Mouse (Mus musculus) layer of hippocampus, postnatal 36 days (tissue): ENCODE results near the gene Olfr211. TPM values are rescaled to one million over a fixed set of nuclear protein-coding genes. Genes with fewer than 3 reads are reported as not detected.
"Not testable (repeated sequence)": the region's sequence is repeated elsewhere in the genome, so short reads cannot be mapped to it uniquely, and the experiment has no call there.

ENCODE experiments used
- DNase-seq, 2 experiments: peaks; one replicate each; pipeline ENCODE4 v3.0.0; 2022
- total RNA-seq, 2 experiments: library from RNA; stranded (reverse); gene quantifications; 2 replicates each; pipeline ENCODE4 v1.2.3; 2021

Olfr211 gene
- not detected for total RNA-seq

- no peak for DNase-seq
Measured at GRCm38 (mm10) chr6:116488791-116489190, at the start of gene Olfr211. Olfr211 (plus strand) TSS chr6:116489091.

- no peak for DNase-seq
Measured at GRCm38 (mm10) chr6:116439531-116439930, 49.4 kb upstream of the Olfr211 start.

GRCm38 (mm10) chr6:116440447-116440846 lies 48.4 kb upstream of the Olfr211 start:
- no peak for DNase-seq

- no peak for DNase-seq
Measured at GRCm38 (mm10) chr6:116440849-116441248, 48.0 kb upstream of the Olfr211 start.

GRCm38 (mm10) chr6:116455781-116456180 lies 33.1 kb upstream of the Olfr211 start:
- DNase-seq = no peak

GRCm38 (mm10) chr6:116456482-116456881 lies 32.4 kb upstream of the Olfr211 start:
- no peak for DNase-seq

GRCm38 (mm10) chr6:116458728-116459127 lies 30.2 kb upstream of the Olfr211 start:
- no peak for DNase-seq

- no peak for DNase-seq
Measured at GRCm38 (mm10) chr6:116459232-116459631, 29.7 kb upstream of the Olfr211 start.

GRCm38 (mm10) chr6:116460544-116461283 lies 28.2 kb upstream of the Olfr211 start, which contains the start of gene Alox5:
Alox5 (minus strand) TSS chr6:116461178.
- no peak for DNase-seq

- DNase-seq = no peak
Measured at GRCm38 (mm10) chr6:116468081-116468480, 20.8 kb upstream of the Olfr211 start.

- no peak for DNase-seq
Measured at GRCm38 (mm10) chr6:116485081-116485480, 3.8 kb upstream of the Olfr211 start.

- no peak for DNase-seq
Measured at GRCm38 (mm10) chr6:116486833-116487232, 2.1 kb upstream of the Olfr211 start.

GRCm38 (mm10) chr6:116493742-116494141 lies 4.9 kb downstream of the Olfr211 start:
- DNase-seq = no peak

- DNase-seq = no peak
Measured at GRCm38 (mm10) chr6:116495960-116496359, 7.1 kb downstream of the Olfr211 start.

GRCm38 (mm10) chr6:116506302-116507003 lies 17.6 kb downstream of the Olfr211 start, which contains the start of gene Olfr212:
Olfr212 (plus strand) TSS chr6:116506516.
- DNase-seq = not testable (repeated sequence)

- no peak for DNase-seq
Measured at GRCm38 (mm10) chr6:116514832-116515231, 25.9 kb downstream of the Olfr211 start.

- no peak for DNase-seq
Measured at GRCm38 (mm10) chr6:116538156-116538555, 49.3 kb downstream of the Olfr211 start, which contains the start of gene Olfr213. Olfr213 (plus strand) TSS chr6:116538456.

GRCm38 (mm10) chr6:116542500-116542899 lies 53.6 kb downstream of the Olfr211 start:
- no peak for DNase-seq

Other genes with a start within 250 kb of the Olfr211 start
- 1 to 10 TPM; 6.2 to 9.1 TPM for gene Zfand4, start 224.9 kb upstream of the Olfr211 start, total RNA-seq
- 10 to 100 TPM; 57.4 to 58.7 TPM for gene March8, start 151.1 kb upstream of the Olfr211 start, total RNA-seq
- 1 to 10 TPM; 1.4 to 1.7 TPM for gene Alox5, start 27.9 kb upstream of the Olfr211 start, total RNA-seq
- not detected for gene Olfr212, start 17.4 kb downstream of the Olfr211 start, total RNA-seq
- not detected for gene Olfr213, start 49.4 kb downstream of the Olfr211 start, total RNA-seq
- 1 to 10 TPM; 1.8 to 2.4 TPM for gene Gm5580, start 62.0 kb downstream of the Olfr211 start, total RNA-seq
- not detected for gene Olfr214, start 65.1 kb downstream of the Olfr211 start, total RNA-seq
- gene Olfr215, start 95.1 kb downstream of the Olfr211 start, total RNA-seq = not detected
- 10 to 100 TPM; 22.0 to 23.0 TPM for gene Zfp422, start 139.9 kb downstream of the Olfr211 start, total RNA-seq
- gene Depp1, start 161.5 kb downstream of the Olfr211 start, total RNA-seq = 1 to 10 TPM; 2.4 to 2.5 TPM
- 1 to 10 TPM; 2.6 to 2.7 TPM for gene Rassf4, start 184.9 kb downstream of the Olfr211 start, total RNA-seq
- gene Tmem72, start 227.8 kb downstream of the Olfr211 start, total RNA-seq = under 1 TPM; 0.22 to 0.81 TPM